Mouse (Mus musculus) stomach, postnatal 0 days (tissue): ENCODE results near the gene Tbc1d8b. TPM values are rescaled to one million over a fixed set of nuclear protein-coding genes. Genes with fewer than 3 reads are reported as not detected.
A peak's percentile ranks its signal among the peaks of the same experiment; 100 is the strongest.

Experiments
- ATAC-seq: fragments of 200-750 bp; cut with Nextera tagmentation; 2 replicates; pipeline ENCODE4 v1.8.0; 2017; ENCODE audit not compliant: low FRiP score, low TSS enrichment
- DNase-seq: peaks from one replicate; pipeline ENCODE4 v3.0.0-alpha.2; 2016; ENCODE audit warnings: low spot score
- H3K27ac ChIP-seq: fragments of 300-500 bp; sonication (generic); replicated peaks from 2 replicates; pipeline ENCODE4 v1.5.1; 2014; ENCODE audit warnings: mild to moderate bottlenecking, control low read depth
- H3K27me3 ChIP-seq: fragments of 300-500 bp; sonication (generic); 2 replicates; pipeline ENCODE4 v1.6.1; 2014; ENCODE audit warnings: low read length; ENCODE audit not compliant: control insufficient read depth, insufficient read depth
- H3K36me3 ChIP-seq: fragments of 300-500 bp; sonication (generic); 2 replicates; pipeline ENCODE4 v1.6.1; 2014; ENCODE audit warnings: low read length, mixed read lengths; ENCODE audit not compliant: control insufficient read depth, insufficient read depth
- H3K4me1 ChIP-seq: fragments of 300-500 bp; sonication (generic); replicated peaks from 2 replicates; pipeline ENCODE4 v1.6.1; 2014; ENCODE audit warnings: antibody characterized with exemption; ENCODE audit not compliant: control insufficient read depth, insufficient read depth
- H3K4me2 ChIP-seq: fragments of 300-500 bp; sonication (generic); replicated peaks from 2 replicates; pipeline ENCODE4 v1.6.1; 2014; ENCODE audit warnings: low read depth, mild to moderate bottlenecking, control low read depth, moderate library complexity
- H3K4me3 ChIP-seq: fragments of 300-500 bp; sonication (generic); 2 replicates; pipeline ENCODE4 v1.5.1; 2014; ENCODE audit warnings: low read depth, low read length, control low read depth
- H3K9ac ChIP-seq: fragments of 300-500 bp; sonication (generic); 2 replicates; pipeline ENCODE4 v1.6.1; 2014; ENCODE audit warnings: mild to moderate bottlenecking, low read length, control low read depth, mixed read lengths
- H3K9me3 ChIP-seq: fragments of 300-500 bp; sonication (generic); 2 replicates; pipeline ENCODE4 v1.6.1; 2016; ENCODE audit warnings: low read length; ENCODE audit not compliant: control insufficient read depth
- CTCF ChIP-seq: IDR thresholded peaks from 2 replicates; pipeline ENCODE4 v1.5.1; 2016; ENCODE audit warnings: antibody characterized with exemption, low read depth, mild to moderate bottlenecking, moderate library complexity
- EP300 ChIP-seq: optimal IDR thresholded peaks from 2 replicates; pipeline ENCODE3; 2016; ENCODE audit warnings: antibody characterized with exemption
- WGBS: fragments of 180-500 bp; shearing (Covaris S2); extraction: QIAGEN DNeasy Blood & Tissue Kit; methylation state at CpG from one replicate; pipeline ENCODE4 v1.1.7; 2014; 5-methylcytosine and 5-hydroxymethylcytosine counted together
- polyA plus RNA-seq: library from polyadenylated mRNA; unstranded; fragments of >200 nt; fragmentation: Nextera tagmentation; extraction: Ambion mirVana; gene quantifications from 2 replicates; pipeline ENCODE4 v1.2.1, GENCODE M21; 2015

Gene Tbc1d8b
- polyA plus RNA-seq, 1 experiment from 2014 or later = 1.8 TPM

- Histone ChIP-seq H3K4me2 (no peak overlapping the region), H3K9ac (no peak overlapping the region), H3K4me1 (no peaks in the 10 kb centered on the region), H3K36me3 (no peaks in the 10 kb centered on the region), H3K9me3 (no peaks in the 10 kb centered on the region), H3K4me3 (no peak overlapping the region), H3K27ac (no peak overlapping the region), H3K27me3 (no peaks in the 10 kb centered on the region)
- 56% methylated on average over 1 of the region's 1 CpGs for WGBS
- DNase-seq (no peak), ATAC-seq (no peak)
- TF ChIP-seq CTCF (0 out of 2 replicates have a peak, but pooled peaks have one; percentile 23), EP300 (no peak)
Observed at GRCm38 (mm10) chrX:139662111-139662510, 22.7 kb upstream of the Tbc1d8b start.

GRCm38 (mm10) chrX:139665829-139666228 is 19.0 kb upstream of the Tbc1d8b start:
- H3K9ac ChIP-seq = no peak overlapping the region
- no peak for DNase-seq
- 62% methylated on average over 2 of the region's 2 CpGs for WGBS
- no peaks in the 10 kb centered on the region for H3K9me3 ChIP-seq
- H3K4me3 ChIP-seq = no peak overlapping the region
- no peaks in the 10 kb centered on the region for H3K27me3 ChIP-seq
- H3K27ac ChIP-seq = no peak overlapping the region
- no peak for ATAC-seq
- no peaks in the 10 kb centered on the region for H3K36me3 ChIP-seq
- TF ChIP-seq EP300 (no peak), CTCF (peak; percentile 65)
- H3K4me2 ChIP-seq = no peak overlapping the region
- H3K4me1 ChIP-seq = no peaks in the 10 kb centered on the region

GRCm38 (mm10) chrX:139684410-139684774 is 404 bp upstream of the Tbc1d8b start:
- Histone ChIP-seq H3K9ac (peak overlapping the region; percentile 55), H3K4me1 (no peaks in the 10 kb centered on the region), H3K27ac (peak overlapping the region; percentile 65), H3K36me3 (no peaks in the 10 kb centered on the region), H3K9me3 (no peaks in the 10 kb centered on the region), H3K4me3 (peak overlapping the region; percentile 53), H3K27me3 (no peaks in the 10 kb centered on the region), H3K4me2 (peak overlapping the region; percentile 58)
- 16% methylated on average over 8 of the region's 8 CpGs for WGBS
- TF ChIP-seq CTCF (no peak), EP300 (no peak)
- no peak for DNase-seq
- ATAC-seq = peak; percentile 61

GRCm38 (mm10) chrX:139714381-139714780 is 29.6 kb downstream of the Tbc1d8b start, which contains the start of gene Gm15013:
TSS of gene Gm15013 (minus strand) at chrX:139714481.
- Histone ChIP-seq H3K4me2 (no peak within 1 kb of the TSS), H3K27me3 (no peaks in the 10 kb centered on the region), H3K4me3 (no peak within 1 kb of the TSS), H3K4me1 (no peaks in the 10 kb centered on the region), H3K36me3 (no peaks in the 10 kb centered on the region), H3K27ac (no peak within 1 kb of the TSS), H3K9me3 (no peaks in the 10 kb centered on the region), H3K9ac (no peak within 1 kb of the TSS)
- DNase-seq = no peak
- no peak for ATAC-seq
- TF ChIP-seq CTCF (no peak), EP300 (no peak)
- WGBS = 95% methylated on average over 8 of the region's 8 CpGs

- Histone ChIP-seq H3K27me3 (no peaks in the 10 kb centered on the region), H3K27ac (no peak overlapping the region), H3K4me2 (no peak overlapping the region), H3K9me3 (no peaks in the 10 kb centered on the region), H3K9ac (no peak overlapping the region), H3K4me1 (no peaks in the 10 kb centered on the region), H3K4me3 (no peak overlapping the region), H3K36me3 (no peaks in the 10 kb centered on the region)
- ATAC-seq = no peak
- WGBS = 87% methylated on average over 2 of the region's 2 CpGs
- no peak for DNase-seq
- TF ChIP-seq CTCF (no peak), EP300 (no peak)
Observed at GRCm38 (mm10) chrX:139722350-139722749, 37.6 kb downstream of the Tbc1d8b start.

- no peak overlapping the region for H3K4me3 ChIP-seq
- no peaks in the 10 kb centered on the region for H3K4me1 ChIP-seq
- no peaks in the 10 kb centered on the region for H3K36me3 ChIP-seq
- ATAC-seq (peak; percentile 93), DNase-seq (peak; percentile 16)
- H3K9me3 ChIP-seq = no peaks in the 10 kb centered on the region
- WGBS = 80% methylated on average over 3 of the region's 3 CpGs
- H3K4me2 ChIP-seq = no peak overlapping the region
- TF ChIP-seq CTCF = no peak
- no peak for TF ChIP-seq EP300
- no peaks in the 10 kb centered on the region for H3K27me3 ChIP-seq
- H3K27ac ChIP-seq = no peak overlapping the region
- H3K9ac ChIP-seq = no peak overlapping the region
Observed at GRCm38 (mm10) chrX:139730541-139730940, 45.7 kb downstream of the Tbc1d8b start.
